Mouse (Mus musculus): Measurements from ENCODE around the gene Lrrfip2. TPM values are rescaled to one million over a fixed set of nuclear protein-coding genes. Genes with fewer than 3 reads are reported as not detected.

The Lrrfip2 gene
- polyA plus RNA-seq, 1 experiment, result 135 TPM

GRCm38 (mm10) chr9:111145497-111146190 is 28.3 kb downstream of the Lrrfip2 start:
- Histone ChIP-seq H3K4me1 (ENCODE audit: control insufficient read depth, insufficient read depth, low read length) (peaks cover 2% of the 10 kb centered on the region), H3K36me3 (ENCODE audit: control insufficient read depth, insufficient read depth, low read length) (no peaks in the 10 kb centered on the region), H3K27ac (ENCODE audit: control insufficient read depth, insufficient read depth, low read depth, low read length) (no peak overlapping the region), H3K27me3 (ENCODE audit: control insufficient read depth, insufficient read depth, low read length) (no peaks in the 10 kb centered on the region), H3K4me3 (ENCODE audit: control insufficient read depth, low read depth, low read length) (no peak overlapping the region)
- no peak for TF ChIP-seq CTCF (IDR thresholded peaks at IDR 0.05; ENCODE audit: control insufficient read depth, insufficient read depth, insufficient replicate concordance, low read depth, low read length)
- no peak for TF ChIP-seq POLR2A (IDR thresholded peaks at IDR 0.05; ENCODE audit: control insufficient read depth, low read depth, low read length)

GRCm38 (mm10) chr9:111146216-111146798 is 28.9 kb downstream of the Lrrfip2 start:
- TF ChIP-seq CTCF (IDR thresholded peaks at IDR 0.05; ENCODE audit: control insufficient read depth, insufficient read depth, insufficient replicate concordance, low read depth, low read length) (no peak), POLR2A (IDR thresholded peaks at IDR 0.05; ENCODE audit: control insufficient read depth, low read depth, low read length) (no peak)
- no peak overlapping the region for H3K27ac ChIP-seq (ENCODE audit: control insufficient read depth, insufficient read depth, low read depth, low read length)
- H3K4me1 ChIP-seq (ENCODE audit: control insufficient read depth, insufficient read depth, low read length), result peaks cover 2% of the 10 kb centered on the region
- H3K27me3 ChIP-seq (ENCODE audit: control insufficient read depth, insufficient read depth, low read length), result no peaks in the 10 kb centered on the region
- no peak overlapping the region for H3K4me3 ChIP-seq (ENCODE audit: control insufficient read depth, low read depth, low read length)
- H3K36me3 ChIP-seq (ENCODE audit: control insufficient read depth, insufficient read depth, low read length), result no peaks in the 10 kb centered on the region

DNA sequence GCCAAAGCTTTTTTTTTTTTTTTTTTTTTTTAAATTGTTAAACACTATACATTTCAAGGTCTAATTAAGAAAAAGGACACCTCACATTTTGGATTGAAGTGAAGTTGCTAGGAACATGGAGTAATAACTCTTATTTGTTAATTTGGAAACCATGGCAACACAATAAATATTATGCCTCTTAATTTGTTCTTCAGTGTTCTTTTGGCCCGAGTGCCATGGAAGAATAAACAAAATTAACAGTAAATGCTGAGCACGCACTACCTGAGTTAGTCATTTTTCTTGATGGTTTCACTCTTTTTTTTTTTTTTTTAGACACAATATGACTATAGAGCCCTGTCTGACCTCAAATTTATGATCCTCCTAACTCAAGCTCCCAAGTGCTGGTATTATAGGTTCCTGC is 30.6 kb downstream of the Lrrfip2 start:
- H3K36me3 ChIP-seq (ENCODE audit: control insufficient read depth, insufficient read depth, low read length), result no peaks in the 10 kb centered on the region
- H3K27ac ChIP-seq (ENCODE audit: control insufficient read depth, insufficient read depth, low read depth, low read length), result no peak overlapping the region
- H3K4me1 ChIP-seq (ENCODE audit: control insufficient read depth, insufficient read depth, low read length), result peaks cover 2% of the 10 kb centered on the region
- no peak overlapping the region for H3K4me3 ChIP-seq (ENCODE audit: control insufficient read depth, low read depth, low read length)
- no peaks in the 10 kb centered on the region for H3K27me3 ChIP-seq (ENCODE audit: control insufficient read depth, insufficient read depth, low read length)
- TF ChIP-seq CTCF (IDR thresholded peaks at IDR 0.05; ENCODE audit: control insufficient read depth, insufficient read depth, insufficient replicate concordance, low read depth, low read length) (no peak), POLR2A (IDR thresholded peaks at IDR 0.05; ENCODE audit: control insufficient read depth, low read depth, low read length) (no peak)

DNA sequence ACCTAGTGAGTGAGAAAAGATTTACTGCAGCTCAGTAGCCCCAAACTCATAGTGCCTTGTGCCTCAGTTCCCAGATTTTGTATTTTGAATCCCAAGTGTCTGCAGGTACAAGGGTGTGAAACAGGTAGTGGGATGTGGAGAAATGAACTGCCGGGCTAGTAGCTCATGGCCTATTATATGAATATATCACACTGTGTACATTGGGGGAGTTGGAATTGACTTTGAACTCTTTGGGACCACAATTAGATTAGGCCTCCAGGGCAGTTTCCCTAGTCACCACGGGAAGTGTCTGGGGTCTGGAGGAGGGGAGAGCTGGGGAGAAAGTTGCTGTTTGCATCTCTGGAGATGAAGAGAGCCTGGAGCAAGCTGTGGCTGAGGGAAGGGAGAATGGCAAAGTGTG is 31.0 kb downstream of the Lrrfip2 start:
- TF ChIP-seq POLR2A (IDR thresholded peaks at IDR 0.05; ENCODE audit: control insufficient read depth, low read depth, low read length) (no peak), CTCF (IDR thresholded peaks at IDR 0.05; ENCODE audit: control insufficient read depth, insufficient read depth, insufficient replicate concordance, low read depth, low read length) (no peak)

DNA sequence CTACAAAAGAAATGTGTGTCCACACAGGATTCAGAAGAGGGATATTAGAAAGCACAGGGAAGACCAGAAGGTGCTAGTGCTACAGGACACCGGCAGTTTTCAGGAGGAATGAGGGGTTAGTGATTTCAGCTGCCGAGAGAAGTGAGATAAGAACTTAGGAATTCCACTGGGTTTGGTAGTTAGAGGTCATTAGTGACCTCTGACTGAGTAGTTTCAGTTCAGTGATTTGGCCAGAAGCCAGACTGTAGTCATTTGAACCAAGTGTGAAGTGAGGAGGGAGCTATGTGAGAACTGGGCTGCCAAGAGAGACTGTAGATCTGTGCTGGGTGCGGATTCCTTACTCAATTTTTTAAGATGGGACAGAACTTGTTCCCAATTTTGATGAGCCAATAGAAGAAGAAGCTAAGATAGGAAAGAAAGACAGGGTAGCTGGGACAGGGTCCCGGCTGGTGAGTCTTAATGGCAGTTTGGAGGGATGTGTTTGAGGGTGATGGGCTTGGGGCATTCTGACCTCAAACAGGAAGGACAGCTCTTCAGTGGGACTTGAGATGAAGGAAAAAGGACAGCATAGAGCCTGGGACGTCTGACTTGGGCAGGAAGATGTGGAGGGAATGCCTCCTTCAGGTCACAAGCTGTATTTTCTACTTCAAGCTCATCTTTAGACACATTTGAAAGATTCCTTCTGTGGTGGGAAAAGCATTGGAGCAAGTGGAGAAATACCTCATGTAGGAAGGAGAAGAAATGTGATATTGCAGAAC is 32.0 kb downstream of the Lrrfip2 start:
- H3K4me1 ChIP-seq (ENCODE audit: control insufficient read depth, insufficient read depth, low read length), result peaks cover 2% of the 10 kb centered on the region
- no peaks in the 10 kb centered on the region for H3K36me3 ChIP-seq (ENCODE audit: control insufficient read depth, insufficient read depth, low read length)
- H3K4me3 ChIP-seq (ENCODE audit: control insufficient read depth, low read depth, low read length), result no peak overlapping the region
- H3K27me3 ChIP-seq (ENCODE audit: control insufficient read depth, insufficient read depth, low read length), result no peaks in the 10 kb centered on the region
- no peak for TF ChIP-seq CTCF (IDR thresholded peaks at IDR 0.05; ENCODE audit: control insufficient read depth, insufficient read depth, insufficient replicate concordance, low read depth, low read length)
- no peak for TF ChIP-seq POLR2A (IDR thresholded peaks at IDR 0.05; ENCODE audit: control insufficient read depth, low read depth, low read length)
- H3K27ac ChIP-seq (ENCODE audit: control insufficient read depth, insufficient read depth, low read depth, low read length), result no peak overlapping the region

More for the DNA sequence above, 31.0 kb downstream of the Lrrfip2 start:
- Histone ChIP-seq H3K27me3 (ENCODE audit: control insufficient read depth, insufficient read depth, low read length) (no peaks in the 10 kb centered on the region), H3K4me3 (ENCODE audit: control insufficient read depth, low read depth, low read length) (no peak overlapping the region), H3K36me3 (ENCODE audit: control insufficient read depth, insufficient read depth, low read length) (no peaks in the 10 kb centered on the region), H3K4me1 (ENCODE audit: control insufficient read depth, insufficient read depth, low read length) (peaks cover 2% of the 10 kb centered on the region), H3K27ac (ENCODE audit: control insufficient read depth, insufficient read depth, low read depth, low read length) (no peak overlapping the region)

DNA sequence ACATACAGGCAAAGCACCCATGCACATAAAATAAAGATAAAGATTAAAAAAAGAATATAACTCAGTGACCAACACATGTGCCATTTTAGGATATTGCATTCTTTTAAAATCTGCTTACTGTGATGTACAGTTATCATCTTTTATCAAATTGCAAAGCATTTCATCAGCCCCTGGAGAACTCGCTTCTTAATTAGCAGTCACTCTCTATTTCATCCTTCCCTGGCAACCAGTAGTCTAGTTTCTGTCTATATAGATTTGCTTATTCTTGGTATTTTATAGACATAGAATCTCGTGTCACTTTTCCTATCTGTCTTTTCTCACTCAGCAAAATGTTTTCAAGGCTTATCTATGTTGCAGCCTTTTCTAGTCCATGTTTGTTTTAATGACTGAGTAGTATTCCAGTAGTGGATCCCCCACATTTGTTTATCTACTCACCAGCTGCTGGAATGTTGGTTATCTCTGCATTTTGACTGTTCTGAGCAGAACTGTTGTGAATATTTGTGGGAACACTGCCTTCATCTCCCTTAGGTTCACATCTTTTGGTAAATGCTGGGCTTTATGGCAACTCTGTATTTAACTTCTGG is 35.0 kb downstream of the Lrrfip2 start:
- TF ChIP-seq POLR2A (IDR thresholded peaks at IDR 0.05; ENCODE audit: control insufficient read depth, low read depth, low read length) (no peak), CTCF (IDR thresholded peaks at IDR 0.05; ENCODE audit: control insufficient read depth, insufficient read depth, insufficient replicate concordance, low read depth, low read length) (no peak)
- no peak overlapping the region for H3K4me3 ChIP-seq (ENCODE audit: control insufficient read depth, low read depth, low read length)
- no peaks in the 10 kb centered on the region for H3K27me3 ChIP-seq (ENCODE audit: control insufficient read depth, insufficient read depth, low read length)
- H3K36me3 ChIP-seq (ENCODE audit: control insufficient read depth, insufficient read depth, low read length), result no peaks in the 10 kb centered on the region
- no peak overlapping the region for H3K27ac ChIP-seq (ENCODE audit: control insufficient read depth, insufficient read depth, low read depth, low read length)
- H3K4me1 ChIP-seq (ENCODE audit: control insufficient read depth, insufficient read depth, low read length), result peaks cover 2% of the 10 kb centered on the region

DNA sequence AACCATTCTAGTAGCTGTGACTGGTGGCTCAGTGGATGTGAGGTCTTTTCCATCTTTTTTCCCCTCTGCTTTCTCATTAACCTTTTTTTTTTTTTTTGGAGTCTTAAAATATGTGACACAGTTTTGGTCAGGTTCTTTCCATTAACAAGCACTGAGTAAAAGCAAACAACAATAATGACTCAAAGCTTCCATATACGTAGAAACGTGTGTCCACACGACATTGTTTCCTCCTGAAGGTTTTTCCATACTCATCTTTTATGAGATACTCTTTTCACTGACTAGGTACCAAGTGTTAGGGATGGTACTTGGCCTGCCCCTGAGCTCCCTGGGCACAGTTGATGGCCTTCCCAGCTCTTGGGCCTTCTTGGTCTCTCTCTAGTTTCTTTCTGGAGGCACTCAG is 35.6 kb downstream of the Lrrfip2 start:
- no peak for TF ChIP-seq POLR2A (IDR thresholded peaks at IDR 0.05; ENCODE audit: control insufficient read depth, low read depth, low read length)
- no peak for TF ChIP-seq CTCF (IDR thresholded peaks at IDR 0.05; ENCODE audit: control insufficient read depth, insufficient read depth, insufficient replicate concordance, low read depth, low read length)
- H3K36me3 ChIP-seq (ENCODE audit: control insufficient read depth, insufficient read depth, low read length), result no peaks in the 10 kb centered on the region
- peaks cover 2% of the 10 kb centered on the region for H3K4me1 ChIP-seq (ENCODE audit: control insufficient read depth, insufficient read depth, low read length)
- H3K4me3 ChIP-seq (ENCODE audit: control insufficient read depth, low read depth, low read length), result no peak overlapping the region
- no peak overlapping the region for H3K27ac ChIP-seq (ENCODE audit: control insufficient read depth, insufficient read depth, low read depth, low read length)
- H3K27me3 ChIP-seq (ENCODE audit: control insufficient read depth, insufficient read depth, low read length), result no peaks in the 10 kb centered on the region

Data from testis, adult 2 months (tissue).